Mouse (Mus musculus): ENCODE data around the gene Parp16. TPM values are rescaled to one million over a fixed set of nuclear protein-coding genes. Genes with fewer than 3 reads are reported as not detected.

Gene Parp16
- 5.7 and 5.9 TPM in 2 replicates for polyA plus RNA-seq (2016; fragmentation: Nextera tagmentation; extraction: Ambion mirVana)

- Histone ChIP-seq H3K27ac (peak within 1 kb of the TSS; percentile 91), H3K4me2 (peak within 1 kb of the TSS; percentile 9; the same call in 1 of the 2 replicates), H3K9me3 (no peaks in the 10 kb centered on the region), H3K4me3 (replicated peaks) (no peak within 1 kb of the TSS), H3K36me3 (replicated peaks) (no peaks in the 10 kb centered on the region), H3K4me1 (peaks cover 38% of the 10 kb centered on the region), H3K27me3 (no peaks in the 10 kb centered on the region), H3K9ac (peak within 1 kb of the TSS; percentile 30; the same call in 1 of the 2 replicates)
- no peak for ATAC-seq (ENCODE audit: low FRiP score)
- WGBS = 79% methylated on average over 4 of the region's 4 CpGs
Measured at GRCm38 (mm10) chr9:65195053-65195452, at the start of gene Parp16. Parp16 (plus strand) TSS chr9:65195353.

DNA sequence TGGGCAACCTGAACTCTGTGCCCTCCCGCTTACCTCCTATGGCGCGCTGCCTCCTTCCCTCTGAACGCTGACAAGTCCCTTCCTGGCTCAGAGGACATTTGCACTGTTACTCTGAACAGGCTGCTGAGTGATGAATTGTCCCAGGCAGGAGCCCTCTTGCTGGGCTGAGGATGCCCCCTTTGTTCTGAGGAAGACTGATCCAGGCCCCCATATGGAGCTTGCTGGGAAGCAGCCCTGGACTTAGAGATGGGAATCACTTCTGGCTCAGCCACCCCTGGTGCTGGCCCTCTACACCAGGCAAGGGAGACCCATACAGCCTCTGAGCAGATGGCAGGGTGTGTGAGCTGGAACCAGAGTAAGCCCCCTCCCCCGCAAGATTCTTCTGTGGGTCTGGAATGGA is 49.2 kb upstream of the Parp16 start:
- H3K27me3 ChIP-seq = no peaks in the 10 kb centered on the region
- ATAC-seq (ENCODE audit: low FRiP score) = no peak
- H3K4me2 ChIP-seq = peak overlapping the region; percentile 24; the same call in 1 of the 2 replicates
- peaks cover 74% of the 10 kb centered on the region for H3K36me3 ChIP-seq (replicated peaks)
- H3K9me3 ChIP-seq = no peaks in the 10 kb centered on the region
- peak overlapping the region; percentile 17 for H3K9ac ChIP-seq
- peaks cover 79% of the 10 kb centered on the region for H3K4me1 ChIP-seq
- 0 out of 2 replicates have a peak overlapping the region, but pooled peaks have one; percentile 53 for H3K27ac ChIP-seq
- 46% methylated on average over 5 of the region's 5 CpGs for WGBS
- peak overlapping the region; percentile 8; the same call in 1 of the 2 replicates for H3K4me3 ChIP-seq (replicated peaks)

GRCm38 (mm10) chr9:65148507-65148906 is 46.6 kb upstream of the Parp16 start:
- no peak for ATAC-seq (ENCODE audit: low FRiP score)
- Histone ChIP-seq H3K9me3 (no peaks in the 10 kb centered on the region), H3K4me1 (peaks cover 88% of the 10 kb centered on the region), H3K4me2 (no peak overlapping the region), H3K27ac (peak overlapping the region; percentile 15; the same call in 1 of the 2 replicates), H3K9ac (no peak overlapping the region), H3K27me3 (no peaks in the 10 kb centered on the region), H3K36me3 (replicated peaks) (peaks cover 76% of the 10 kb centered on the region), H3K4me3 (replicated peaks) (no peak overlapping the region)
- 86% methylated on average over 7 of the region's 7 CpGs for WGBS

DNA sequence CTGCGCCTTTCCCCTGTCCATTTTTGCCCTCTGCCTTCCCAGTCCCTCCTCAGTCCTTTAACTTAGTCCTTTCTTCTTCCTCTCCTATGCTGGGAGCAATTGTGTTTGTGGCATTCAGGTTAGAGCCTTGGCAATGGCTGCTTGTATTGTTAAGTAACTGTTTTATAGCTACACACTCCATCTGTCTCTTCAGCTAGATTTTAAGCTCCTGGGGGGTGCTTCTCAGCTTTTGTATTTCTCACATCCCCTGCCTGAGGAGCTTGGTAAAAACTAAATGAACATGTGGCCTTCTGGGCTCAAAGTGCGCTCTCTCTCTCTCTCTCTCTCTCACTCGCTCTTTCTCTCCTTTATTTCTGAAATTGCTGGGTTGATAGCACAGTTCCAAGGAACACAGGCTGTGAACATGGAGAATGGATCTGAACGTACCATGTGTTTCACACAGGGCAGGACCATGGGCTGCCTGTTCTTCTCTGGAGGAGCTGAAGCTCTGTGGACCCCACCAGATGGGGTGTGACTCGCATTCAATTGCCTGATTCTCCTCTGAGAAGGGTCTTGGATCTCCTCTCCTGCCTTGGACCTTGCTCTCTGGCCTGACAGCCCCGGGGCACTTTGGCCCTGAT is 42.3 kb upstream of the Parp16 start:
- H3K36me3 ChIP-seq (replicated peaks) = peaks cover 56% of the 10 kb centered on the region
- H3K9me3 ChIP-seq = no peaks in the 10 kb centered on the region

GRCm38 (mm10) chr9:65153331-65153711 is 41.8 kb upstream of the Parp16 start:
- peaks cover 92% of the 10 kb centered on the region for H3K4me1 ChIP-seq
- peaks cover 51% of the 10 kb centered on the region for H3K36me3 ChIP-seq (replicated peaks)
- H3K27me3 ChIP-seq = no peaks in the 10 kb centered on the region
- peak overlapping the region; percentile 39 for H3K4me2 ChIP-seq
- peak overlapping the region; percentile 95 for H3K27ac ChIP-seq
- ATAC-seq (ENCODE audit: low FRiP score) = peak; percentile 73
- 0% methylated on average over 5 of the region's 5 CpGs for whole genome bisulfite sequencing
- H3K9me3 ChIP-seq = no peaks in the 10 kb centered on the region
- H3K4me3 ChIP-seq (replicated peaks) = no peak overlapping the region
- H3K9ac ChIP-seq = peak overlapping the region; percentile 44

More for the DNA sequence above, 42.3 kb upstream of the Parp16 start:
- H3K4me2 ChIP-seq = peak overlapping the region; percentile 39
- ATAC-seq (ENCODE audit: low FRiP score) = peak; percentile 63
- H3K9ac ChIP-seq = peak overlapping the region; percentile 44
- 14% methylated on average over 6 of the region's 6 CpGs for WGBS
- H3K27me3 ChIP-seq = no peaks in the 10 kb centered on the region
- peak overlapping the region; percentile 95 for H3K27ac ChIP-seq
- no peak overlapping the region for H3K4me3 ChIP-seq (replicated peaks)
- peaks cover 92% of the 10 kb centered on the region for H3K4me1 ChIP-seq

DNA sequence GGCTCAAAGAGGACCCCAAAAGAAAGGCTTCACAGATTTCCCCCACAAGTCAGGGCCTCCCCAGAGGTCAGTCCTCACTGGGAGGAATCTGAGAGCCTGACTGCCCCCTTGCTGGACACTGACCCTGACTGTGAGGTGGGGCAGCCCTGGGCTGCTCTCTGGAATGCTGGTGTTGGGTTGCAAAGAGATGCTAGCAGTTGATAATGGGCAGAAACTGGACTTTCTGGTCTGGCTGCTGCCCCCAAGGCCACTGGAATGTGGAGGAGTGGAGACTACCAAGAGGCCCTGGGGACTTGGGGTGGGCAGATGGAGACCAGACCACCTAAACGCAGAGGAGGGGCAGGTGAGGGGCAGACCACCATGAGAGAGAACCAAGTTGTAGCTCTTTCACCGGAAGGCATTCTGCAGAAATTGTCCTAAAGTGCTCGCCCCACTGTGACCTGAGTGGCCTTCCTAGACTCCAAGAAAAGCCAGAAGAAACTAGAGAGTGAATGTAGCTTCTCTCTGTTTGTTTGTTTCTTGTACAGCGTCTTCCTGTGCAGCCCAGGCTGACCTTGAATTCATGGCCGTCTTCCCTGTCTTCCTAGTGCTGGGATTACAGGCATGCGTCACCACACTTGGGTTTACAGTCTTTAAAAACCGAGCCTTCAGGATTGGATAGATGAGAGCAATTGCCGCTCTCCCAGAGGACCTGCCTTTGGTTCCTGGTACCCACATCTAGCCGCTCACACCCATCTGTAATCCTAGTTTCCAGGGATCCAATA is 40.3 kb upstream of the Parp16 start:
- Histone ChIP-seq H3K4me2 (no peak overlapping the region), H3K36me3 (replicated peaks) (peaks cover 43% of the 10 kb centered on the region), H3K9ac (no peak overlapping the region), H3K9me3 (no peaks in the 10 kb centered on the region), H3K4me1 (peaks cover 93% of the 10 kb centered on the region), H3K27me3 (no peaks in the 10 kb centered on the region), H3K4me3 (replicated peaks) (no peak overlapping the region), H3K27ac (peak overlapping the region; percentile 95)
- no peak for ATAC-seq (ENCODE audit: low FRiP score)
- 78% methylated on average over 9 of the region's 9 CpGs for WGBS

GRCm38 (mm10) chr9:65156604-65157003 is 38.5 kb upstream of the Parp16 start:
- peaks cover 29% of the 10 kb centered on the region for H3K36me3 ChIP-seq (replicated peaks)
- peaks cover 97% of the 10 kb centered on the region for H3K4me1 ChIP-seq
- no peaks in the 10 kb centered on the region for H3K9me3 ChIP-seq
- WGBS = 6% methylated on average over 8 of the region's 8 CpGs
- peak; percentile 16 for ATAC-seq (ENCODE audit: low FRiP score)
- no peak overlapping the region for H3K4me3 ChIP-seq (replicated peaks)
- H3K9ac ChIP-seq = peak overlapping the region; percentile 47
- peak overlapping the region; percentile 27 for H3K4me2 ChIP-seq
- H3K27ac ChIP-seq = peak overlapping the region; percentile 81
- H3K27me3 ChIP-seq = no peaks in the 10 kb centered on the region

DNA sequence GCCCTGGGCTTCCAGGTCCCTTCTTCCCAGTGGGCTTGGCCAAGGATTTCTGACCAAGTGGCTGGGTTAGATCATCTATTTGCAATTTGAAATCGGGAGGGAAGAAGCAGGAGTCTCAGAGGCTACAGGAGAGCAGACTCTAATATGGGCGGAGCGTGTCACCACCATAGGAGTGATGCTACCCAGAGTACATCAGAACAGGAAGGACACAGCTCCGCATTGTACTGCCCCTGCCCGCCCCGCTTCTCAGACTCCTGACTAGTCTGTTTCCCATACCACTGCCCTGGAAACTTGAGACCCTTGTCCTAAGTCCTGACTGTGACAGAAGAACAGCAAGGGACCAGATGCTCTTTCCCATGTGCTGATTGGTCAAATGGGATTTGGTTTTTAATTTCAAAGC is 37.5 kb upstream of the Parp16 start:
- WGBS = 35% methylated on average over 6 of the region's 6 CpGs
- no peak overlapping the region for H3K4me3 ChIP-seq (replicated peaks)
- H3K9me3 ChIP-seq = no peaks in the 10 kb centered on the region
- peaks cover 29% of the 10 kb centered on the region for H3K36me3 ChIP-seq (replicated peaks)
- no peaks in the 10 kb centered on the region for H3K27me3 ChIP-seq
- peaks cover 98% of the 10 kb centered on the region for H3K4me1 ChIP-seq
- H3K9ac ChIP-seq = no peak overlapping the region
- H3K27ac ChIP-seq = peak overlapping the region; percentile 81
- ATAC-seq (ENCODE audit: low FRiP score) = no peak
- no peak overlapping the region for H3K4me2 ChIP-seq

DNA sequence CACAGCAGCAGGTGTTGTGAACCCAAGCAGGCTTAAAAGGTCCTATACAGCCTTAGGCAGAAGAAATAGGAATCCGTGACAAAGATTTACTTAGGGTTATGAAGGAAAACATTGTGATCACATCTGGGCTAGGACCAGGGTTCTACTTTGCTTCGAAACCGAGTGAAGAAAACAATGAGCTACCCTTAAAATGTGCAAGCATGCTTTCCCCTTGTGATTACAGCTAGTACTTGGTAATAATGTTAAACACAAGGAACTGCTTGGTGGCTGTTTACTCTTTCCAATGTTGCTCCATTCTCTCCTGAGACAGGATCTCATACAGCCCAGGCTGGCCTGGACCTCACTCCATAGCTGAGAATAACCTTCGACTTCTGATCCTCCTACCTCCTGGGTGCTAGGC is 34.0 kb upstream of the Parp16 start:
- Histone ChIP-seq H3K9ac (no peak overlapping the region), H3K4me3 (replicated peaks) (no peak overlapping the region), H3K4me2 (0 out of 2 replicates have a peak overlapping the region, but pooled peaks have one; percentile 8), H3K27ac (peak overlapping the region; percentile 97), H3K27me3 (no peaks in the 10 kb centered on the region), H3K4me1 (peaks cover 91% of the 10 kb centered on the region), H3K36me3 (replicated peaks) (peaks cover 13% of the 10 kb centered on the region), H3K9me3 (no peaks in the 10 kb centered on the region)
- WGBS = 5% methylated on average over 4 of the region's 4 CpGs
- no peak for ATAC-seq (ENCODE audit: low FRiP score)

GRCm38 (mm10) chr9:65161881-65162280 is 33.3 kb upstream of the Parp16 start:
- Histone ChIP-seq H3K27ac (peak overlapping the region; percentile 97), H3K36me3 (replicated peaks) (peaks cover 13% of the 10 kb centered on the region), H3K4me1 (peaks cover 91% of the 10 kb centered on the region), H3K4me3 (replicated peaks) (peak overlapping the region; percentile 32; the same call in 1 of the 2 replicates), H3K27me3 (no peaks in the 10 kb centered on the region), H3K4me2 (peak overlapping the region; percentile 71), H3K9me3 (no peaks in the 10 kb centered on the region), H3K9ac (0 out of 2 replicates have a peak overlapping the region, but pooled peaks have one; percentile 65)
- 5% methylated on average over 8 of the region's 8 CpGs for WGBS
- ATAC-seq (ENCODE audit: low FRiP score) = no peak

- WGBS = under 1% methylated on average over 64 of the region's 69 CpGs
- H3K36me3 ChIP-seq (replicated peaks) = peaks cover 13% of the 10 kb centered on the region
Measured at GRCm38 (mm10) chr9:65162711-65163639, 32.2 kb upstream of the Parp16 start.

More at GRCm38 (mm10) chr9:65162711-65163639, 32.2 kb upstream of the Parp16 start:
- no peaks in the 10 kb centered on the region for H3K27me3 ChIP-seq
- H3K4me1 ChIP-seq = peaks cover 91% of the 10 kb centered on the region
- H3K9ac ChIP-seq = peak overlapping the region; percentile 65
- H3K4me2 ChIP-seq = peak overlapping the region; percentile 71
- H3K9me3 ChIP-seq = no peaks in the 10 kb centered on the region
- peak overlapping the region; percentile 32 for H3K4me3 ChIP-seq (replicated peaks)
- ATAC-seq (ENCODE audit: low FRiP score) = peak; percentile 92
- peak overlapping the region; percentile 97 for H3K27ac ChIP-seq

All from forebrain, embryonic 12.5 days (tissue).